Mouse (Mus musculus) forelimb bud, embryonic 11.5 days (tissue): ENCODE results near the gene Rin2.
"Not testable (repeated sequence)": the region's sequence is repeated elsewhere in the genome, so short reads cannot be mapped to it uniquely, and the experiment has no call there.

Experiments
- DNase-seq: peaks from one replicate; pipeline ENCODE4 v3.0.0-alpha.2; 2012; ENCODE audit warnings: low read depth, low spot score

Rin2 gene

GRCm38 (mm10) chr2:145683536-145683935 lies 8.5 kb downstream of the Rin2 start:
- DNase-seq = no peak

GRCm38 (mm10) chr2:145684151-145684550 lies 9.1 kb downstream of the Rin2 start:
- no peak for DNase-seq

- DNase-seq = no peak
Measured at GRCm38 (mm10) chr2:145684891-145685290, 9.9 kb downstream of the Rin2 start.

- no peak for DNase-seq
Measured at GRCm38 (mm10) chr2:145686017-145686416, 11.0 kb downstream of the Rin2 start.

GRCm38 (mm10) chr2:145691367-145692009 lies 16.5 kb downstream of the Rin2 start:
- DNase-seq = no peak

GRCm38 (mm10) chr2:145697160-145697559 lies 22.1 kb downstream of the Rin2 start:
- DNase-seq = no peak

- DNase-seq = peak; percentile 65
Measured at GRCm38 (mm10) chr2:145699414-145700071, 24.5 kb downstream of the Rin2 start.

- DNase-seq = no peak
Measured at GRCm38 (mm10) chr2:145700237-145700985, 25.4 kb downstream of the Rin2 start.

GRCm38 (mm10) chr2:145701605-145702335 lies 26.8 kb downstream of the Rin2 start:
- no peak for DNase-seq

- DNase-seq = no peak
Measured at GRCm38 (mm10) chr2:145704738-145705137, 29.7 kb downstream of the Rin2 start.

- DNase-seq = no peak
Measured at GRCm38 (mm10) chr2:145709727-145710389, 34.8 kb downstream of the Rin2 start.

- no peak for DNase-seq
Measured at GRCm38 (mm10) chr2:145711512-145711911, 36.5 kb downstream of the Rin2 start.

- no peak for DNase-seq
Measured at GRCm38 (mm10) chr2:145712026-145712425, 37.0 kb downstream of the Rin2 start.

GRCm38 (mm10) chr2:145717539-145717938 lies 42.5 kb downstream of the Rin2 start:
- DNase-seq = no peak

GRCm38 (mm10) chr2:145718624-145719183 lies 43.7 kb downstream of the Rin2 start:
- DNase-seq = no peak

- no peak for DNase-seq
Measured at GRCm38 (mm10) chr2:145720157-145720556, 45.1 kb downstream of the Rin2 start.

- no peak for DNase-seq
Measured at GRCm38 (mm10) chr2:145720743-145721142, 45.7 kb downstream of the Rin2 start.

- DNase-seq = not testable (repeated sequence)
Measured at GRCm38 (mm10) chr2:145722304-145722703, 47.3 kb downstream of the Rin2 start.

GRCm38 (mm10) chr2:145724288-145724687 lies 49.3 kb downstream of the Rin2 start:
- DNase-seq = no peak

- no peak for DNase-seq
Measured at GRCm38 (mm10) chr2:145729414-145729813, 54.4 kb downstream of the Rin2 start.
